Mouse (Mus musculus): Measurements from ENCODE around the gene Zg16.

GRCm38 (mm10) chr7:127118671-127119445 lies 31.7 kb upstream of the Zg16 start:
- TF ChIP-seq CTCF (IDR thresholded peaks at IDR 0.05) (no peak), EP300 (IDR thresholded peaks at IDR 0.05) (no peak)
